Mouse (Mus musculus) ES-E14 (cell line): ENCODE results near the gene Lzts3. TPM values are rescaled to one million over a fixed set of nuclear protein-coding genes. Genes with fewer than 3 reads are reported as not detected.

Source experiments
- DNase-seq: peaks from one replicate; pipeline ENCODE4 v3.0.0-alpha.2; 2013; ENCODE audit warnings: low read depth, low spot score
- H3K27ac ChIP-seq: 2 replicates; pipeline ENCODE4 v1.5.1; 2012; ENCODE audit warnings: low read depth, mild to moderate bottlenecking, low read length, moderate library complexity, mixed read lengths; ENCODE audit not compliant: poor library complexity, insufficient read depth, severe bottlenecking
- H3K36me3 ChIP-seq: 2 replicates; pipeline ENCODE4 v1.6.1; 2012; ENCODE audit warnings: mild to moderate bottlenecking, low read length, moderate library complexity, mixed read lengths; ENCODE audit not compliant: control insufficient read depth, poor library complexity, insufficient read depth, severe bottlenecking
- H3K4me1 ChIP-seq, 2 experiments: fragments of 150-350 bp in 1 of 2; sonication (generic) in 1 of 2; 2 replicates each; pipeline ENCODE4 v1.6.1; 2012; ENCODE audit warnings: low read length in 2 of 2, mild to moderate bottlenecking in 1 of 2, mixed read lengths in 1 of 2; ENCODE audit not compliant: control insufficient read depth in 2 of 2, insufficient read depth in 2 of 2, poor library complexity in 1 of 2
- H3K4me3 ChIP-seq, 2 experiments: fragments of 150-350 bp in 1 of 2; sonication (generic) in 1 of 2; 2 replicates each; pipeline ENCODE4 v1.5.1; 2012; ENCODE audit warnings: low read length in 2 of 2, low read depth in 1 of 2, mild to moderate bottlenecking in 1 of 2, mixed read lengths in 1 of 2; ENCODE audit not compliant: insufficient read depth in 1 of 2, poor library complexity in 1 of 2, severe bottlenecking in 1 of 2
- H3K9ac ChIP-seq: 2 replicates; pipeline ENCODE4 v1.6.1; 2012; ENCODE audit warnings: low read depth, mild to moderate bottlenecking, low read length, mixed read lengths; ENCODE audit not compliant: poor library complexity, insufficient read depth, severe bottlenecking
- H3K9me3 ChIP-seq: fragments of 150-350 bp; sonication (generic); 2 replicates; pipeline ENCODE4 v1.6.1; 2012; ENCODE audit warnings: low read depth, mild to moderate bottlenecking, low read length; ENCODE audit not compliant: control insufficient read depth, insufficient read depth
- CHD2 ChIP-seq: IDR thresholded peaks from 2 replicates; pipeline ENCODE4 v1.6.1; 2014; ENCODE audit warnings: mild to moderate bottlenecking, low read depth, low read length, inconsistent platforms
- HCFC1 ChIP-seq: IDR thresholded peaks from 2 replicates; pipeline ENCODE4 v1.6.1; 2012; ENCODE audit warnings: low read length, inconsistent platforms, borderline replicate concordance; ENCODE audit not compliant: insufficient read depth
- MAFK ChIP-seq: IDR thresholded peaks from 2 replicates; pipeline ENCODE4 v1.6.1; 2014; ENCODE audit warnings: mild to moderate bottlenecking, low read depth, low read length, inconsistent platforms; ENCODE audit not compliant: insufficient read depth
- ZC3H11A ChIP-seq: IDR thresholded peaks from 2 replicates; pipeline ENCODE4 v1.6.1; 2012; ENCODE audit warnings: low read depth, mild to moderate bottlenecking, inconsistent platforms, low read length, borderline replicate concordance
- ZNF384 ChIP-seq: IDR thresholded peaks from 2 replicates; pipeline ENCODE4 v1.6.1; 2012; ENCODE audit warnings: low read depth, low read length, inconsistent platforms
- in situ Hi-C, 2 experiments: fragments of 600-800 bp; cut with MboI; formaldehyde crosslinking; loops; one replicate each; pipeline ENCODE4 v1.15.1; 2025; ENCODE audit warnings: low sequenced_read_pairs in 2 of 2, inconsistent platforms in 1 of 2; ENCODE audit not compliant: unreplicated experiment in 2 of 2
- total RNA-seq: library from RNA; depleted of rRNA; stranded (reverse); fragments of 300-350 nt; gene quantifications from 2 replicates; pipeline ENCODE4 v1.2.3, GENCODE M21; 2012

Gene Lzts3
- total RNA-seq, 1 experiment, result 3.4 TPM

DNA sequence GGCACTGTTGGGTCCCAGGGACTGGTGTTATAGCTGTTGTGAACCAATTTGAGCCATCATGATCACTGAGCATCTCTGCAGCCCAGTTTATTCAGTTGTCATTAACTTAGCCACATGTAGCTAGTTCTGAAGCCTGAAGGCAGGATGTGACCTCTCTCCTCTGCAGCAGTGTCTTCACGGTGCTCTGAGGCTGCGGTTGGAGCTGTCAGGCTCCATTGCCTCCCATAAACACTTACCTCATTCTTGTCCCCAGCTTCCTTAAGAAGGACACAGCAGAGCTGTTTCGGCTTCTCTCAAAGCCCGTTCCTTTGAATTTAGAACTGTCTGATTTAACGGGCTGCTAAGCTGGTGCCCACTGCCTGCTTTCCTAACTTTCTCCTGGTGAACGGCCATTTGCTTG is 37.3 kb upstream of the Lzts3 start:
- no peak overlapping the region for H3K27ac ChIP-seq
- in situ Hi-C loops, result no loop called here
- no peaks in the 10 kb centered on the region for H3K9me3 ChIP-seq
- H3K4me3 ChIP-seq, result no peak overlapping the region
- TF ChIP-seq ZC3H11A (no peak), HCFC1 (no peak), MAFK (no peak), CHD2 (no peak), ZNF384 (no peak)
- peaks cover 61% of the 10 kb centered on the region for H3K36me3 ChIP-seq
- DNase-seq, result no peak
- H3K4me1 ChIP-seq, result no peaks in the 10 kb centered on the region
- H3K9ac ChIP-seq, result no peak overlapping the region

DNA sequence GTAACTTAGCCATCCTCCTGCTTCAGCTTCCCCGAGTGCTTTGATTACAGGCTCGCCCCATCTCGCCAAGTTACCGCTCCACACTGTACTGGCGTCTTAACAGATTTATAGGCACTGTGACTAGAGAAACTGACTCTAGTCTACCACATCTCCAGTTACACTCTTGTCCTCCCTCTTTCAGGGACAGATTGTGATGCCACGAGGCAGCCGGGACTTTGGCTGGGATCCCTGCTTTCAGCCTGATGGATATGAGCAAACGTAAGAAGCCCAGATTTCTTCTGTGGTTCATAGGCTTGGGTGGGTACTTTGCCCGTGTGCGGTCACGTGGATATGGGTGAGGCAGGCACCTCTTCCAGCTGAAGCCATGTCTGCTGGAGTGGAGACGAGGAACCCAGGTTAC is 36.6 kb upstream of the Lzts3 start:
- H3K27ac ChIP-seq, result no peak overlapping the region
- peaks cover 58% of the 10 kb centered on the region for H3K36me3 ChIP-seq
- H3K9me3 ChIP-seq, result no peaks in the 10 kb centered on the region
- H3K4me3 ChIP-seq, result no peak overlapping the region
- DNase-seq, result no peak
- in situ Hi-C loops, result no loop called here
- no peak for TF ChIP-seq HCFC1
- no peak for TF ChIP-seq MAFK
- TF ChIP-seq ZNF384, result no peak
- no peak for TF ChIP-seq CHD2
- no peak for TF ChIP-seq ZC3H11A
- H3K9ac ChIP-seq, result no peak overlapping the region
- H3K4me1 ChIP-seq, result no peaks in the 10 kb centered on the region

DNA sequence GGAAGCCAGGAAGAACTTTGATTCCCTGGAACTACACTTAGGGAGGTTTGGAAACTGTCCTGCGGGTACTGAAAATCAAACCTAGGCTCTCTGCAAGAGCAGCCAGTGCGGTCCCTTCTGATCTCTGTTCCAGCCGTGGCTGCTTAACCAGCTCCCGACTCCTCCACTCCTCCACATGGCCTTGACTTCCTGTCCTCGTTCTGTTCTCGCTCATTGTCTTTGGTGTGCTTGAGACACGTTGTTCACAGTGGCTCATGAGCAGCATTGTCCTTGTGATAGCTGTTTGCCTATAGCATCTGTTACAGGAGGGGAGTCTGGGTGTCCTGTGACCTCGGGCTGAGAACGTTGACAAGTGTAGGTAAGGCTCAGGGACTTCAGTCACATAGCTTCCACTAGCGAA is 34.6 kb upstream of the Lzts3 start:
- H3K4me1 ChIP-seq, result no peaks in the 10 kb centered on the region
- H3K4me3 ChIP-seq, result no peak overlapping the region
- H3K27ac ChIP-seq, result no peak overlapping the region
- no peak overlapping the region for H3K9ac ChIP-seq
- no peak for TF ChIP-seq ZNF384
- no peak for TF ChIP-seq MAFK
- TF ChIP-seq CHD2, result no peak
- no peak for TF ChIP-seq ZC3H11A
- no peak for TF ChIP-seq HCFC1
- in situ Hi-C loops, result no loop called here
- H3K9me3 ChIP-seq, result no peaks in the 10 kb centered on the region
- DNase-seq, result no peak
- H3K36me3 ChIP-seq, result peaks cover 64% of the 10 kb centered on the region

DNA sequence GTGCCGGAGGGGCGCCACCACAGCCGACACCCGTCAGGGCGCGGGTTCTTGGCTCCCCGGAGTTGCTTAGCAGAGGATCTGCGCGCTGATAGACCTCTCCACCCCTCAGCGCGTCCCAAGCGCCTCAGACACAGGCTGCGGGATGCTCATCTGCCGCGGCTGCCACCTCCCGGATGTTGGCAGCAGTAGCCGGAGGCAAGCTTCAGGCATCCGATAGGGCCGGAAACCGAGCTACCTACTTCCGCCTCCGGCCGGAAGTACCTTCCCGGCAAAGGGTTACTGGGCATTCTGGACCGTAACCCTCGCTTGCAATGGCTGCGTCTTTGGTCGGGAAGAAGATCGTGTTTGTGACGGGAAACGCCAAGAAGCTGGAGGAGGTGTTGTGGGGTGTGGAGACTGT is 25.0 kb upstream of the Lzts3 start, which contains the start of gene Itpa:
Gene Itpa (plus strand): TSS at position 52 of the 400 bp plus-strand sequence.
- peak; percentile 87 for DNase-seq
- H3K4me1 ChIP-seq, result peaks cover 0 to 6% of the 10 kb centered on the region in 2 experiments; a peak in 2 of 4 replicates
- peak within 1 kb of the TSS; percentile 87 for H3K9ac ChIP-seq
- H3K9me3 ChIP-seq, result no peaks in the 10 kb centered on the region
- in situ Hi-C loops, result no loop called here
- H3K27ac ChIP-seq, result peak within 1 kb of the TSS; percentile 54
- H3K36me3 ChIP-seq, result peaks cover 13% of the 10 kb centered on the region
- peak within 1 kb of the TSS; percentile 83 to 90 for H3K4me3 ChIP-seq
- TF ChIP-seq CHD2, result no peak
- TF ChIP-seq HCFC1, result 0 out of 2 replicates have a peak, but pooled peaks have one; percentile 59
- no peak for TF ChIP-seq ZNF384

DNA sequence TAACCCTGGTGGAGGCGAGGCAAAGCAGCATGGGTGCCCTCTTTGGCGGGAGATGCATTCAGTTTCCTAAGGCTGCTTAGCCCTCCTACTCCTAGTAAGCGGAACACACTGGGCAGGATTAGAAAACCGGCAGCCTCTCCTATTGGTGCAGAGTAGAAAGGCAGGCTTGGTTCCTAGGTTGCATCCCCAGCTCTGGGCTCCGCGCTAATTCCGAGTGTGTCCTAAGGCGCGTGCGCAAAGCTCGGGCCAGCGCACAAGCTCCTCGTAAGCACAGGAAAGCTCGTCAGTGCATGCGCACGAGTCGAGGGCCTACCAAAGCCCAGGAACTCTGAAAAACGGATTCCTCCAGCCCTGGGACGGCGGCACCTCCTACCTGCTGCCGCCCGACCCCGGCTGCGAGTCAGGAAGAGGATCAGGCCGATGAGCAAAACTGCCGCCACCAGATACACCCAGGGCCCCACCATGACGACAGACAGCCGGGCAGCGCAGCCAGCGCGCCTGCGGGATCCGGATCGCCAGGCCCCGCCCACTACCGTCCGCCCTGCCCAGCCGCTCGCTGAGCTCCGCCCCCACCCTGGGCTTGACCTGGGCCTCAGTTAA is 21.6 kb upstream of the Lzts3 start, which contains the start of gene Ddrgk1:
Gene Ddrgk1 (minus strand): TSS at position 558 of the 600 bp plus-strand sequence.
- peaks cover 7% of the 10 kb centered on the region for H3K36me3 ChIP-seq
- DNase-seq, result peak; percentile 93
- in situ Hi-C loops, result no loop called here
- H3K4me3 ChIP-seq, result peak within 1 kb of the TSS; percentile 86 to 89
- no peaks in the 10 kb centered on the region for H3K9me3 ChIP-seq
- TF ChIP-seq HCFC1 (peak; percentile 55; the same call in 1 of the 2 replicates), MAFK (no peak)
- H3K4me1 ChIP-seq, result peaks cover 0 to 3% of the 10 kb centered on the region in 2 experiments; a peak in 2 of 4 replicates
- H3K27ac ChIP-seq, result peak within 1 kb of the TSS; percentile 91
- H3K9ac ChIP-seq, result peak within 1 kb of the TSS; percentile 98
